Mouse (Mus musculus) liver, postnatal 0 days (tissue): ENCODE measurements around the gene Ptprr.

Experiments used
- CTCF ChIP-seq: sonication (generic); IDR thresholded peaks from 2 replicates; pipeline ENCODE4 v1.5.1; 2016; ENCODE audit warnings: antibody characterized with exemption, low read depth
- EP300 ChIP-seq: IDR thresholded peaks from 2 replicates; pipeline ENCODE4 v1.6.1; 2016; ENCODE audit warnings: antibody characterized with exemption, low read depth, mild to moderate bottlenecking

DNA sequence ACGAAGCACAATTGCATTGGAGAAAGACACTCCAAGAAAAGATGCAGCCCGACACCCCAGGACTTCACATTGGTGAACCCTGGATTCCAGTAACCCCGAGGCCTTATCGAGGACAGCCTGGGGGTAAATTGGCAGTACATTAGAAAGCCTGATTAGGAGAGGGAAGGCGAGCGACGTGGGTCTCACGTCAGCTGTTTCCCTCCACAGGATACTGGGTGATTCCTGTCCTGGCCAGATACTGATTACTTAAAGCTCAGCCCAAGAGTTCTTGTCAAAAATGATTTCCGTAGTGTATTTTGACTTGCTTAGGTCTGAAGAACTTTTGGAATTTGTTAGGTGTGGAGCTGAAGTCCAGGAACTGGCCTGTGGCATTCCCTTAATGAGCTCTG is 190.7 kb downstream of the Ptprr start:
- TF ChIP-seq EP300, result peak; percentile 70
- no peak for TF ChIP-seq CTCF
